Mouse (Mus musculus): ENCODE measurements around the gene Man2a1.

Gene Man2a1

DNA sequence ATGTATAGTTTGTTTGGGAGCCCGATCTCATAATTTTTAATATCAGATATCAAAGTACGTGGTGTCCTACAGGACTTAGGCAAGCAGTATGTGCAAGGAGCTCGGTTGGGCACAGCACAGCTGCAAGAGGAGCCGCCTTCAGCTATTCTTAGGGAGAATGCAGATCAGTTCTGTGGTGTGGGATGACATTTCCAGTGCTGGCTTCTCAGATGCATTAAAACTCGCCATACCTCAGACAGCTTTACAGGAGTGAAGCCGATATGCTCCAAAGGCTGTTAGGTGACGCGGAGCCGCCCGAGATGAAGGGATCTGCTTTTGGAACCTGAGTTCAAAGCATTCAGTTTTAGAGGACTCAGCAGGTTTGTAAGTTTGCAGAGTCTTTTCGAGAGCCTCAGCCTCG lies 30.0 kb downstream of the Man2a1 start:
- DNase-seq (ENCODE audit: low spot score), result no peak

GRCm38 (mm10) chr17:64637868-64638537 lies 37.5 kb downstream of the Man2a1 start:
- no peak for DNase-seq (ENCODE audit: low spot score)

- DNase-seq (ENCODE audit: low spot score), result no peak
Observed at GRCm38 (mm10) chr17:64641376-64641775, 40.8 kb downstream of the Man2a1 start.

GRCm38 (mm10) chr17:64643644-64644043 lies 43.1 kb downstream of the Man2a1 start:
- DNase-seq (ENCODE audit: low spot score), result peak; percentile 40

GRCm38 (mm10) chr17:64644888-64645605 lies 44.5 kb downstream of the Man2a1 start:
- DNase-seq (ENCODE audit: low spot score), result no peak

GRCm38 (mm10) chr17:64647396-64647795 lies 46.9 kb downstream of the Man2a1 start:
- DNase-seq (ENCODE audit: low spot score), result no peak

DNA sequence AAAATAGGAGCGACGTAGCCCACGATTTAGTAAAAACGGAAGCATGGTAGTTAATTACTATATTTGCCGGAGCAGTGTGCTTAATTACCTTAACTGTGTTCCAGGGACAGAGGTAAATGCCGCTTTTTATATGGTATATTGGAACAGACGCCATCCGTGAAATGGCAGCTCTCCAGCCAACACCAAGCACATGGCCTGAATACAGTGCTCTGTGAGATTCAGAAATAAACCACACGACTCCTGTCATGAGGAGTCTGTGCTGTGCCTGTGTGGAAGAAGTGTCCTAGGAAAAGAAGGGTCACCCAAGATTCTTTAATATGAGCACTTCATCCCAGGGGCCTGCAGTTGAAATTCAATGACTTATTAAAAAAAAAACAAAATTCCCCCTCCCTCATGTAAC lies 50.2 kb downstream of the Man2a1 start:
- no peak for DNase-seq (ENCODE audit: low spot score)

DNA sequence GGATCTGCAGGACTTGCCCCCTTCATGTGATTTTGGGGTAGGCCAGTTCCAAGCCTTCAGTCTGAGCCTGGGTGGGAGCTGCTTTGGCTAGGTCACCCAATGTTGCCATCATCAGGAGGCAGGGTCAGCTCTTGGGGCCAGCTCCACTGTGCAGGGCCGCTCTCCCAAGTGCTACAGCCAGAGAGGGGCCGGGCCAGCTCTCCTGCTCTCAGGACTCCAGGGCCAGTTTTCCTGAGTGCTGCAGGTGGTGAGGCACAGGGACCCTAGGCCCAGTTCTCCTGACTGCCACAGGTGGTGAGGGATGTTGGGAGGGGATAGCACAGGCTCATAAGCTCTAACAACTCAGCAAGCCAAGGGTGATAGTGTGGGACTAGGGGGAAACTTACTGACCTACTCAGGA lies 53.1 kb downstream of the Man2a1 start:
- DNase-seq (ENCODE audit: low spot score), result no peak

DNA sequence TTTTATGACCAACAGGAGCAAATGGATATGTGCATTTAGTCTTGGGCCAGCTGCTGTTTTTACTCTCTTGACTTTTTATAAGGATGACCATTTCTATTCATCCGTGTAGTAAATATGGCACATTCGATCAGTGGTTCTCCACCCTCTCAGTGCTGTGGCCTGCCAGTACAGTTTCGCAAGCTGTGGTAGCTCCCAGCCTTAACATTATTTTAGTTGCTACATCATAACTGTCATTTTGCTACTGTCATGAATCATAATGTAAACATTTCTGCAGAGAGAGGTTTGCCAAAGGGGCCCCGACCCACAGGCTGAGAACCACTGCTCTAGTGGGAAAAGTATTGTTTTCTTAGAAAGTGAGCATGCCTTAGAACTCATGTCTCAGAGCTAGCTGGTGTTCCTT lies 59.1 kb downstream of the Man2a1 start:
- DNase-seq (ENCODE audit: low spot score), result no peak

DNA sequence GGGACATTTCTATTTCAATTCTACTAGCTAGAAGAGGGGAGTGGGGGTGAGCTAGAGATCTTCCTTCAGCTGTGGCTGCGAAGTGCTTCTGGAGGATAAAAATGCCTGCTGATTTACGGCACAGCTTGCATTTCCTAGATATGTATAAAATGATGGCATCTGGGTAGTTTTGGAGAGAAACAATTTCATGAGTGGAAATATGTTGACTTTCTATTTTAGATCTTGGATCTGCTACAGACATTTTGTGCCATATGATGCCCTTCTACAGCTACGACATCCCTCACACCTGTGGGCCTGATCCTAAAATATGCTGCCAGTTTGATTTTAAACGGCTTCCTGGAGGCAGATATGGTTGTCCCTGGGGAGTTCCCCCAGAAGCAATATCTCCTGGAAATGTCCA lies 66.0 kb downstream of the Man2a1 start:
- DNase-seq (ENCODE audit: low spot score), result no peak

- DNase-seq (ENCODE audit: low spot score), result peak; percentile 3
Observed at GRCm38 (mm10) chr17:64668504-64668903, 68.0 kb downstream of the Man2a1 start.

- no peak for DNase-seq (ENCODE audit: low spot score)
Observed at GRCm38 (mm10) chr17:64674401-64674800, 73.9 kb downstream of the Man2a1 start.

GRCm38 (mm10) chr17:64674980-64675379 lies 74.4 kb downstream of the Man2a1 start:
- no peak for DNase-seq (ENCODE audit: low spot score)

DNA sequence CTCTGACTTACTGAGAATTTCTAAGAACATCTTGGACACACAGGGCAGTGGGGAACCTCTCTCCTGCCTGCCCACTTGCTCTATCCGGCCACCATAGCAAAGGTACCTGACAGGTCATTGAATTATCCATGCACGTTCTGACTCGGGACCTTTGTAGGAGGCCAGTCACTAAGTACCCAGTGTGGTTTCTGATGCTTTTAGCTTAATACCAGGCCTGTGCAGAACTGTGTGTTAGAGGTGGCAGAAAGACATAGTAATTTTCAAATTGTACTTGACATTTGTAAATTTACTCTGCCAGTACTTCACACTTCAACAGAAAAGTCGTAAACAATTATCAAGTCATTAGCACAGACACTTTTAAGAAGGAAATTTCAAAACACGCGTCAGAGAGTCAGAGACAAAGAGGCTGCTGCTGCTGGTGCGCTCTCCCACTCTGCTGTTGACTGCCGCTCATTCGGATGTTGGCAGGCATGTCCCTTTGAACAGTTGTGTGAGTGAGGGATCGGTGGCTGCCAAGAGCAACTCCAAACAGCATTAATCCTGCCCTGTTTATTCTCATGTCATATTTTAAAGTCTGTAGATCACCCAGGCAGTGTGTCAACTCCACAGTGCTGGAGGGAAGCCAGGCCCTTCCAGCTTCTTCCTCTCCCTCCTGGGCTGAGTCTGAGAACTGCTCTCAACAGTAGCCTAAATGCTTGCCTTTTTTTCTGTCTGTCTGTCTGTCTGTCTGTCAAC lies 76.4 kb downstream of the Man2a1 start:
- no peak for DNase-seq (ENCODE audit: low spot score)

DNA sequence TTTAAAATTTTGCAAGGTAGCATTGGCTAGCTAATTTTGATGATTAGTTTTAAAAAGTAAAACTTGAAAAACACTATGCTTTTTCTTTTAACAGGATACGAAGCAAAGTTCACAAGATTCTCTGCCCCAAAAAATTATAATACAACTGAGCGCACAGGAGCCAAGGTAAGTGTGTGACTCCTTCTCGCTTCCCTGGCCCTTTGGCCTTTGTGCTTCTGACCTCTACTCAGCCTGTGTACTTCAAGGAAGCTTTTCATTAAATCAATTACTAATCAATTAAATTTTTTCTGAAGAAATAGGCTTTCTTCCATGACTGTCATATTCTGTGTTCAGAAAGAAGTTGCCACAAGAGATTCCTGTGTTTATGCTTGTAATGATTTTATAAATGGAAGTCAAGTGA lies 80.9 kb downstream of the Man2a1 start:
- no peak for DNase-seq (ENCODE audit: low spot score)

- DNase-seq (ENCODE audit: low spot score), result no peak
Observed at GRCm38 (mm10) chr17:64681927-64682326, 81.4 kb downstream of the Man2a1 start.

DNA sequence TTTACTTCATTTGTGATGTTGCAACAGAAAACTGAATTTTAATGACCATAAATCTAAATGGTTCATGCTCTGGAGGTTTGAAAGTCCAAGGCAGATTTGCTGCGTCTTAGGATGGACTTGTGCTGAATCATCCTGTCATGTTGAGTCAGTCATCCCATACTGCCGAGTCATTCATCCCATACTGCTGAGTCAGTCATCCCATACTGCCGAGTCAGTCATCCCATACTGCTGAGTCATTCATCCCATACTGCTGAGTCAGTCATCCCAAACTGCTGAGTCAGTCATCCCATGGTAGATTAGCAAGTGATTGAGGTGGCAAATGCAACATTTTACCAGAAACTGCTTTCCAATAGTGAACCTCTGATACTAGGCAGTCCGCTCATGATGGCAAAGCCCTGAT lies 83.6 kb downstream of the Man2a1 start:
- DNase-seq (ENCODE audit: low spot score), result no peak

GRCm38 (mm10) chr17:64685216-64685903 lies 84.8 kb downstream of the Man2a1 start:
- DNase-seq (ENCODE audit: low spot score), result no peak

DNA sequence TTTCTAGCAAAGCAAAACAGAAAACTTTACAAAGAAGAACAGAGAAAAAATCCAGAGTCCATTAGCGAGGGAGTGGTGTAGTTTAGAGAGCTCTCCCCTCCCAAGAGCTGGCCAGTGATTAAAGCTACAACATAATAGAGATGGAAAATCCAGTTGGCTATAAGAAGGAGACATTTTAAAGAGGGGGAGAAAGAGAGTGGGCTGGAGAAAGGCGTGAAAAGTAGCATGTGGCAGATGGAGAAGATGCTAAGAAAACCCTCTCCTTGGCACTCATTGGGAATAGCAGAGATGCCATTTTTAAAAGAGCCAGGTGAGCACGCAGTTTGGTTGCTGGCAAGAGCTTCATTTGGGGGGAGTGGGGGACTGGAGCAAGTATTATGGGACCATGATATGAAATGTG lies 89.1 kb downstream of the Man2a1 start:
- no peak for DNase-seq (ENCODE audit: low spot score)

DNA sequence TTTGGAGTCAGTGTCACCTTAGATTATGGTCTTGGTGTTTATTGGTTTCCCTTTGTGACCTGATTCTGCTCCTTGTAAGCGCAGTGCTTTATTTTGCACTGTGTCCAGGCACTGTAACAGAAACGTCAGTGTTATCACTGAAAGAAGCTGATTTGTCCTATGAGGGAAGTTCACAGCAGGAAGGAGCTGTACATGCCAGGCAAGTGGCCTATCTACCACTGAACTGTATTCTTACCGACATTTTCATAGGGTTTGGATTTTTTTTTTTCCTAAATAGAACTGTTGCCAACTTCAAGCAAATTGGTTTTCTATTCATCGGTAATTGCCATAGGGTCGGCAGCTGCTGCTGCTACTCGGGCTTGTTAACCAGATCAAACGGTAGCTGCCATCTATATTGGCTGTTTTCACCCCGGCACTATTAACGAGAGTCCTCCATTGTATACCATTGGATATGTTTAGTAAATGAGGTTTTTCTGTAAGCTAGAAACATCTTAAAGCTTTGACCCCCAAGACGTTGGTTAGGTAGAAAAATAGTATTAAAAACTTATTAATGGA lies 96.8 kb downstream of the Man2a1 start:
- DNase-seq (ENCODE audit: low spot score), result no peak

DNA sequence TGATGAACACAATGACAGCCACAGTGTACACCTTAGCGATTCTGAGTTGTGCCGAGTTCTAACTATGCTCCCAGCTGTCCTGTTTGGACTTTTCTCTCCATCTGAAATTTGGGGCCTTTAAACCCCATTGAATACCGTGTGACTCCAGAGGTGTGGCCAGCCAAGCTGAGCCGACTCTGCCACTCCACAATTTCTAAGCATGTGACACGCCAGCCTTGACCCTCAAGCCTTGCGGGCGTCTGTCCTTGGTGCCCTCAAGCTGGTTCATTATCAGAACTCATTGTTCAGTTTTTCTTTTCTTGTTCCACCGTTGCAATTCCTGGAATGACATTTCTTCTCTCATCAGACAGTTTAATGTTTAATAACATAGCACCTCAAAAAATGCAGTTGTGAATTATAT lies 98.0 kb downstream of the Man2a1 start:
- no peak for DNase-seq (ENCODE audit: low spot score)

DNA sequence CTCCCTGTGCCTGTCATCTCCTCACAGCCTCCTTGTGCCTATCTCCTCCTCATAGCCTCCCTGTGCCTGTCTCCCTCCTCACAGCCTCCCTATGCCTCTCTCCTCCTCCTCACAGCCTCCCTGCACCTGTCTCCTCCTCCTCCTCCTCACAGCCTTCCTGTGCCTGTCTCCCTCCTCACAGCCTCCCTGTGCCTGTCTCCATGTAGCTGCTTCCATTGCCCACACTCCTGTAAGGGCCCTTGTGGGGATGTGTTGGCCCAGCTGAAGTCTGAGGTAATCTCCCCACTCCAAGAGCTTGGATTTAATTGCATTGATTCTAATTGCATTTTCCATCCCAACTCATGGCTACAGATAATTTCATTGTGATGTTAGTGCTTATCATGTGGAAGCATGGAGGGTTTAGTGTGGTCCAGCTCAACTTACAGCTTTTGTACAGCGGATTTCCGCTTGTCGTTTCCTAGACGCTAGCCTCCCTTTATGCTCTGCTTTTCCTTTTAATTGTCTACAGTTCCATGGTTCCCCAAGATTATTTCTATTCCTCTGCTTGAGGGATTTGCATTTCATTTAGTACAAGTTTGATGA lies 103.2 kb downstream of the Man2a1 start:
- no peak for DNase-seq (ENCODE audit: low spot score)
